8 mouse cellular contexts compared by ENCODE assay signal in genomic region chr10:21996660-21997447, GRCm38 (mm10).
DNase-seq lines count a peak whose midpoint lies in the region; ATAC-seq and TF ChIP-seq lines count a peak whose summit lies in the region.

No protein-coding gene starts in this region.

- H3K9me3 ChIP-seq in forebrain, postnatal 0 days (ENCODE audit: low read length) = no peaks in the 10 kb centered on the region
- no peaks in the 10 kb centered on the region for H3K9me3 ChIP-seq in forebrain, embryonic 15.5 days
- no peaks in the 10 kb centered on the region for H3K9me3 ChIP-seq in embryonic facial prominence, embryonic 14.5 days (ENCODE audit: control insufficient read depth, low read length)
- no peaks in the 10 kb centered on the region for H3K9me3 ChIP-seq in midbrain, embryonic 15.5 days

- H3K36me3 ChIP-seq in forebrain, postnatal 0 days (ENCODE audit: insufficient read depth) = peaks cover 28% of the 10 kb centered on the region
- H3K36me3 ChIP-seq in forebrain, embryonic 15.5 days = 0 out of 2 replicates have a peak, but pooled peaks cover 7% of the 10 kb centered on the region
- peaks cover 27% of the 10 kb centered on the region for H3K36me3 ChIP-seq in embryonic facial prominence, embryonic 14.5 days (ENCODE audit: control insufficient read depth, insufficient read depth, low read length)
- 0 out of 2 replicates have a peak, but pooled peaks cover 7% of the 10 kb centered on the region for H3K36me3 ChIP-seq in midbrain, embryonic 15.5 days (replicated peaks)

- WGBS in forebrain, postnatal 0 days = 92% methylated on average over 14 of the region's 14 CpGs
- WGBS in forebrain, embryonic 15.5 days = 92% methylated on average over 14 of the region's 14 CpGs
- WGBS in embryonic facial prominence, embryonic 14.5 days = 92% methylated on average over 13 of the region's 14 CpGs
- WGBS in midbrain, embryonic 15.5 days = 93% methylated on average over 14 of the region's 14 CpGs

- peaks cover 5% of the 10 kb centered on the region; the same call in 1 of the 2 replicates for H3K27me3 ChIP-seq in forebrain, postnatal 0 days (ENCODE audit: insufficient read depth, low read length)
- H3K27me3 ChIP-seq in forebrain, embryonic 15.5 days = peaks cover 4% of the 10 kb centered on the region
- peaks cover 2% of the 10 kb centered on the region; the same call in 1 of the 2 replicates for H3K27me3 ChIP-seq in embryonic facial prominence, embryonic 14.5 days (replicated peaks; ENCODE audit: control insufficient read depth, insufficient read depth, low read length)
- 0 out of 2 replicates have a peak, but pooled peaks cover 9% of the 10 kb centered on the region for H3K27me3 ChIP-seq in midbrain, embryonic 15.5 days (replicated peaks)

- no peak for DNase-seq in forebrain, postnatal 0 days
- DNase-seq in left cerebral cortex, adult 2 months (ENCODE audit: extremely low spot score in 1 of 2, low spot score in 2 of 2) = no peak
- DNase-seq in left cerebral cortex, adult 8-10 months (ENCODE audit: low spot score in 2 of 2) = no peak
- no peak for DNase-seq in embryonic facial prominence, embryonic 14.5 days (ENCODE audit: low spot score)
- DNase-seq in left cerebral cortex, adult 18-20 months (ENCODE audit: low spot score in 2 of 2) = no peak
- no peak for DNase-seq in cerebellum, postnatal 10 days

- TF ChIP-seq CTCF in forebrain, postnatal 0 days (IDR thresholded peaks at IDR 0.05; ENCODE audit: low read depth) = no peak
- no peak for TF ChIP-seq CTCF in left cerebral cortex, adult 2 months (IDR thresholded peaks at IDR 0.05)

- peak overlapping the region; percentile 99; the same call in 1 of the 2 replicates for H3K4me2 ChIP-seq in forebrain, postnatal 0 days (ENCODE audit: low read depth)
- H3K4me2 ChIP-seq in forebrain, embryonic 15.5 days (replicated peaks) = no peak overlapping the region
- H3K4me2 ChIP-seq in embryonic facial prominence, embryonic 14.5 days (ENCODE audit: low read depth, low read length) = peak overlapping the region; percentile 68
- peak overlapping the region; percentile 100; the same call in 1 of the 2 replicates for H3K4me2 ChIP-seq in midbrain, embryonic 15.5 days

- intact Hi-C loops in left cerebral cortex, adult 2 months (cut with DNase I) = loop anchor here (5.0 kb wide), 1 partner anchor 470 kb away; no protein-coding TSS in a partner anchor

- no peak overlapping the region for H3K27ac ChIP-seq in forebrain, postnatal 0 days (ENCODE audit: low read depth, low read length)
- no peak overlapping the region for H3K27ac ChIP-seq in forebrain, embryonic 15.5 days (replicated peaks)
- peak overlapping the region; percentile 51; the same call in 1 of the 2 replicates for H3K27ac ChIP-seq in left cerebral cortex, adult 2 months
- H3K27ac ChIP-seq in embryonic facial prominence, embryonic 14.5 days (replicated peaks; ENCODE audit: low read depth, low read length) = no peak overlapping the region
- no peak overlapping the region for H3K27ac ChIP-seq in midbrain, embryonic 15.5 days

- peaks cover 12% of the 10 kb centered on the region; the same call in 1 of the 2 replicates for H3K4me1 ChIP-seq in forebrain, postnatal 0 days (ENCODE audit: insufficient read depth)
- H3K4me1 ChIP-seq in forebrain, embryonic 15.5 days = peaks cover 22% of the 10 kb centered on the region
- H3K4me1 ChIP-seq in embryonic facial prominence, embryonic 14.5 days (ENCODE audit: control insufficient read depth, insufficient read depth, low read length) = peaks cover 9% of the 10 kb centered on the region
- H3K4me1 ChIP-seq in midbrain, embryonic 15.5 days = peaks cover 41% of the 10 kb centered on the region

- no peak for ATAC-seq in forebrain, postnatal 0 days
- ATAC-seq in forebrain, embryonic 15.5 days (replicated peaks) = no peak
- no peak for ATAC-seq in embryonic facial prominence, embryonic 14.5 days (ENCODE audit: low read depth)
- ATAC-seq in midbrain, embryonic 15.5 days (replicated peaks) = no peak

- no peak overlapping the region for H3K4me3 ChIP-seq in forebrain, postnatal 0 days (ENCODE audit: low read depth, low read length)
- H3K4me3 ChIP-seq in forebrain, embryonic 15.5 days = no peak overlapping the region
- peak overlapping the region; percentile 64 for H3K4me3 ChIP-seq in left cerebral cortex, adult 2 months
- H3K4me3 ChIP-seq in embryonic facial prominence, embryonic 14.5 days (ENCODE audit: low read depth, low read length) = peak overlapping the region; percentile 71
- no peak overlapping the region for H3K4me3 ChIP-seq in midbrain, embryonic 15.5 days

- H3K9ac ChIP-seq in forebrain, postnatal 0 days = 0 out of 2 replicates have a peak overlapping the region, but pooled peaks have one; percentile 25
- no peak overlapping the region for H3K9ac ChIP-seq in forebrain, embryonic 15.5 days (replicated peaks)
- H3K9ac ChIP-seq in embryonic facial prominence, embryonic 14.5 days (ENCODE audit: low read depth, low read length) = peak overlapping the region; percentile 51; the same call in 1 of the 2 replicates
- no peak overlapping the region for H3K9ac ChIP-seq in midbrain, embryonic 15.5 days

Comparison
In these comparisons a context has a peak if more than half of its experiments do, and no peak if none do; other contexts are left out.
1. H3K9ac ChIP-seq: peak in forebrain, postnatal 0 days (single experiment) and embryonic facial prominence, embryonic 14.5 days (single experiment); none in forebrain, embryonic 15.5 days (single experiment) and midbrain, embryonic 15.5 days (single experiment).
2. H3K4me3 ChIP-seq: peak in left cerebral cortex, adult 2 months (single experiment) and embryonic facial prominence, embryonic 14.5 days (single experiment); none in forebrain, postnatal 0 days (single experiment), forebrain, embryonic 15.5 days (single experiment) and midbrain, embryonic 15.5 days (single experiment).